ENCODE assay signal across 11 mouse cellular contexts in the genomic region with DNA sequence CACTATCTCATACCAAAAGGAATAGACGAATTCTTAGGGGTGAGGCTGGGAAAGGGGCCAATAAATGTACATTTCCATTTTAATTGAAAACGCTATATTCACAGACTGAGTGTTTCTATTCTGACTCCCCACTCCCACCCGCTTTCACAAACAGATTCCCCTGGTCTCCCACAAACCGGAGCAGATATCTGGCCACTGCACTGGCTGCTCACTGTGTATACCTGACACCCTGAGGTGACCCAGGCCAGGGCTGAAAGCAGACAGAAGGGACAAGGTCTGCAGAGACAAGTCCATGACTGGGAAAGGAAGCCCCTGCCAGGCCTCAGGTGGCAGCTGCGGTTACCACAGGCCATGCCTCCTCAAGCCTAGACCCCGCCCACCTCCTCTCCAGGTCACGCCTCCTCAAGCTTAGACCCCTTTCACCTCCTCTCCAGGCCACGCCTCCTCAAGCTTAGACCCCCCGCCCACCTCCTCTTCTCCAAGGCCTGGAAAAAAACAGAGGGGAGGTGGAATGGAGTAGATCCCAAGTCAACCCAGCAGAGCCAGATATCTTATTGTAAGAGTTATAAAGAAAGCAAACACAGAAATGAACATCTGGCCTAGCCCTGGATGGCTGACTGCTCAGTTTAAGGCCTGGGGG. TPM values are rescaled to one million over a fixed set of nuclear protein-coding genes. Genes with fewer than 3 reads are reported as not detected.
A peak's percentile ranks its signal among the peaks of the same experiment; 100 is the strongest.
DNase-seq lines count a peak whose midpoint lies in the region; ATAC-seq and TF ChIP-seq lines count a peak whose summit lies in the region.
"Had no signal": no experiment of that assay in that cellular context is flagged by ENCODE, and none has a peak within 500 bp of the region (broad histone marks: within the 10 kb centered on the region; RNA-seq: fewer than 3 reads in every experiment).

No protein-coding gene starts in this region.

- peak; percentile 31 for DNase-seq in MEL (ENCODE audit: low read depth, low spot score)
- DNase-seq in embryo, embryonic 10 days (ENCODE audit: low spot score), result peak; percentile 90
- no peak for DNase-seq in gastrocnemius, postnatal 25 days
- DNase-seq in heart, postnatal 14 days, result no peak
- no peak for DNase-seq in gastrocnemius, adult 8-10 months (ENCODE audit: low spot score in 2 of 2)

- no peaks in the 10 kb centered on the region for H3K36me3 ChIP-seq in MEL (ENCODE audit: control insufficient read depth in 1 of 2, insufficient read depth in 2 of 2, low read length in 2 of 2)
- H3K36me3 ChIP-seq in hindbrain, embryonic 15.5 days, result no peaks in the 10 kb centered on the region
- H3K36me3 ChIP-seq in neural tube, embryonic 14.5 days (ENCODE audit: control insufficient read depth, insufficient read depth, low read length), result no peaks in the 10 kb centered on the region; the same call in 1 of the 2 replicates
- H3K36me3 ChIP-seq: limb, embryonic 13.5 days had no signal

- no peak for TF ChIP-seq CTCF in MEL (IDR thresholded peaks at IDR 0.05 in 2 of 3, conservative IDR thresholded peaks at IDR 0.05 in 1 of 3; ENCODE audit: control insufficient read depth in 1 of 3, insufficient read depth in 1 of 3, low read depth in 2 of 3, low read length in 3 of 3, poor library complexity in 1 of 3, severe bottlenecking in 1 of 3)

- peaks cover 0 to 3% of the 10 kb centered on the region in 2 experiments; a peak in 2 of 4 replicates for H3K4me1 ChIP-seq in MEL (ENCODE audit: control insufficient read depth in 1 of 2, insufficient read depth in 2 of 2, low read length in 2 of 2)
- peaks cover 18% of the 10 kb centered on the region for H3K4me1 ChIP-seq in hindbrain, embryonic 15.5 days (replicated peaks)
- 0 out of 2 replicates have a peak, but pooled peaks cover 8% of the 10 kb centered on the region for H3K4me1 ChIP-seq in neural tube, embryonic 14.5 days (ENCODE audit: control insufficient read depth, insufficient read depth, low read length)

- WGBS in hindbrain, embryonic 15.5 days, result 26% methylated on average over 9 of the region's 9 CpGs
- WGBS in neural tube, embryonic 14.5 days, result 19% methylated on average over 9 of the region's 9 CpGs

- no peaks in the 10 kb centered on the region for H3K79me2 ChIP-seq in MEL (ENCODE audit: control insufficient read depth, insufficient read depth, low read length, poor library complexity)

- no peak for TF ChIP-seq RAD21 in MEL (IDR thresholded peaks at IDR 0.05; ENCODE audit: low read depth, low read length)

- H3K9ac ChIP-seq in MEL (ENCODE audit: control insufficient read depth, low read depth, low read length, poor library complexity, severe bottlenecking), result no peak overlapping the region
- no peak overlapping the region for H3K9ac ChIP-seq in hindbrain, embryonic 15.5 days
- H3K9ac ChIP-seq in neural tube, embryonic 14.5 days (replicated peaks; ENCODE audit: low read depth, low read length), result no peak overlapping the region
- H3K9ac ChIP-seq: limb, embryonic 13.5 days had no signal

- no peak for TF ChIP-seq POLR2A in MEL (IDR thresholded peaks at IDR 0.05; ENCODE audit: control insufficient read depth in 1 of 2, insufficient read depth in 1 of 2, low read depth in 1 of 2, low read length in 2 of 2, poor library complexity in 1 of 2)

- no peak overlapping the region for H3K4me2 ChIP-seq in hindbrain, embryonic 15.5 days
- no peak overlapping the region for H3K4me2 ChIP-seq in neural tube, embryonic 14.5 days (ENCODE audit: low read depth, low read length)
- H3K4me2 ChIP-seq: limb, embryonic 13.5 days had no signal

- intact Hi-C loops in heart, postnatal 14 days (cut with DNase I), result no loop called here

- H3K9me3 ChIP-seq in MEL (replicated peaks; ENCODE audit: insufficient read depth, low read length), result no peaks in the 10 kb centered on the region
- H3K9me3 ChIP-seq in hindbrain, embryonic 15.5 days, result no peaks in the 10 kb centered on the region
- 0 out of 2 replicates have a peak, but pooled peaks cover 2% of the 10 kb centered on the region for H3K9me3 ChIP-seq in neural tube, embryonic 14.5 days (ENCODE audit: control insufficient read depth, low read length)
- H3K9me3 ChIP-seq: limb, embryonic 13.5 days had no signal

- TF ChIP-seq EP300 in MEL (IDR thresholded peaks at IDR 0.05; ENCODE audit: low read depth in 1 of 2, low read length in 2 of 2), result no peak

- H3K27me3 ChIP-seq in MEL (ENCODE audit: control insufficient read depth in 1 of 2, insufficient read depth in 2 of 2, low read length in 2 of 2), result peaks cover 0 to 2% of the 10 kb centered on the region in 2 experiments; a peak in 1 of 4 replicates
- H3K27me3 ChIP-seq in hindbrain, embryonic 15.5 days, result no peaks in the 10 kb centered on the region
- H3K27me3 ChIP-seq in neural tube, embryonic 14.5 days (ENCODE audit: control insufficient read depth, insufficient read depth, low read length), result no peaks in the 10 kb centered on the region
- H3K27me3 ChIP-seq: limb, embryonic 13.5 days had no signal

- ATAC-seq in hindbrain, embryonic 15.5 days (ENCODE audit: low FRiP score, low read depth), result peak; percentile 66; the same call in 1 of the 2 replicates
- ATAC-seq in neural tube, embryonic 14.5 days (ENCODE audit: low read depth), result peak; percentile 58
- no peak for ATAC-seq in megakaryocyte, adult 5-6 weeks (ENCODE audit: poor library complexity, severe bottlenecking)

- no peak overlapping the region for H3K27ac ChIP-seq in MEL (ENCODE audit: control insufficient read depth, low read depth, low read length)
- peak overlapping the region; percentile 80 for H3K27ac ChIP-seq in hindbrain, embryonic 15.5 days (replicated peaks)
- H3K27ac ChIP-seq in neural tube, embryonic 14.5 days (ENCODE audit: low read depth, low read length), result peak overlapping the region; percentile 64; the same call in 1 of the 2 replicates
- H3K27ac ChIP-seq: limb, embryonic 13.5 days had no signal

- no peak overlapping the region; a peak in 1 of 4 replicates for H3K4me3 ChIP-seq in MEL (ENCODE audit: control insufficient read depth in 1 of 2, insufficient read depth in 1 of 2, low read depth in 2 of 2, low read length in 2 of 2)
- no peak overlapping the region for H3K4me3 ChIP-seq in hindbrain, embryonic 15.5 days
- no peak overlapping the region for H3K4me3 ChIP-seq in neural tube, embryonic 14.5 days (ENCODE audit: low read depth, low read length)
- H3K4me3 ChIP-seq: limb, embryonic 13.5 days had no signal

TF ChIP-seq in MEL, 35 proteins besides CTCF, POLR2A, EP300 and RAD21:
- TF ChIP-seq ZC3H11A (IDR thresholded peaks at IDR 0.05; ENCODE audit: low read depth, low read length), result no peak
- TF ChIP-seq ELF1 (IDR thresholded peaks at IDR 0.05; ENCODE audit: low read depth, low read length), result no peak
- no peak for TF ChIP-seq NRF1 (IDR thresholded peaks at IDR 0.05; ENCODE audit: insufficient read depth, low read depth, low read length, poor library complexity, severe bottlenecking)
- no peak for TF ChIP-seq MYC (IDR thresholded peaks at IDR 0.05; ENCODE audit: low read depth, low read length)
- TF ChIP-seq ZNF384 (IDR thresholded peaks at IDR 0.05; ENCODE audit: low read depth, low read length), result no peak
- no peak for TF ChIP-seq MXI1 (IDR thresholded peaks at IDR 0.05; ENCODE audit: low read depth, low read length)
- TF ChIP-seq TAL1 (IDR thresholded peaks at IDR 0.05; ENCODE audit: low read length), result no peak

RNA-seq across cellular contexts. Expression of gene Slit1, which starts 18.5 kb away (rescaled TPM):
- 0.04 TPM in 1 of 2 replicates, not detected in the other for total RNA-seq in MEL (2012; rRNA removed)
- under 1 TPM in 1 of 2 experiments, not detected in 1; 0.04 TPM for polyA plus RNA-seq in MEL (2012; ENCODE audit: insufficient read depth in 1 of 2, insufficient read length in 2 of 2, low read depth in 1 of 2, low replicate concordance in 2 of 2, missing spikeins in 1 of 2)
- 23.5 and 25.7 TPM in 2 replicates for polyA plus RNA-seq in hindbrain, embryonic 15.5 days (2015; fragmentation: Nextera tagmentation; extraction: Ambion mirVana)
- polyA plus RNA-seq in neural tube, embryonic 14.5 days (2014; fragmentation: Nextera tagmentation; extraction: Ambion mirVana), result 38.5 and 53.5 TPM in 2 replicates
- total RNA-seq in megakaryocyte, adult 5-6 weeks (2015), result 0.05 and 0.29 TPM in 2 replicates
- total RNA-seq in megakaryocyte, adult 5-6 weeks (2017), result not detected in 2 replicates
- under 1 TPM; 0.59 to 0.79 TPM for total RNA-seq in gastrocnemius, postnatal 25 days (2021)
- total RNA-seq in heart, postnatal 14 days (2021), result under 1 TPM; 0.07 to 0.12 TPM
- total RNA-seq in gastrocnemius, adult 8-10 months (2022), result 1 to 10 TPM in 1 of 4 experiments, under 1 TPM in 3; 0.21 to 1.7 (median 0.76) TPM
- total RNA-seq: monocyte, adult 5-6 weeks had no signal
- polyA plus RNA-seq: heart, embryonic 14.5 days had no signal

Comparison
In these comparisons a context has a peak if more than half of its experiments do, and no peak if none do; other contexts are left out.
1. DNase-seq: peak in MEL (single experiment) and embryo, embryonic 10 days (single experiment); none in gastrocnemius, postnatal 25 days (single experiment), heart, postnatal 14 days (0 of 2) and gastrocnemius, adult 8-10 months (0 of 2).